Mouse (Mus musculus): ENCODE results near the gene Ptpn12.

Ptpn12 gene

GRCm38 (mm10) chr5:21055820-21056531 lies at the start of gene Ptpn12:
TSS of gene Ptpn12 (minus strand) at chr5:21055911.
- peak; percentile 99 for DNase-seq

- no peak for DNase-seq
These were observed 35.5 kb upstream of the Ptpn12 start for GRCm38 (mm10) chr5:21091179-21091578.

GRCm38 (mm10) chr5:21057217-21057616 lies 1.5 kb upstream of the Ptpn12 start:
- no peak for DNase-seq

- DNase-seq: no peak
These were observed 884 bp upstream of the Ptpn12 start for GRCm38 (mm10) chr5:21056595-21056994.

GRCm38 (mm10) chr5:21055071-21055819 lies 466 bp downstream of the Ptpn12 start:
- peak; percentile 64 for DNase-seq

GRCm38 (mm10) chr5:21054472-21055070 lies 1.1 kb downstream of the Ptpn12 start:
- DNase-seq: peak; percentile 87

GRCm38 (mm10) chr5:21053571-21054307 lies 2.0 kb downstream of the Ptpn12 start:
- DNase-seq: no peak

GRCm38 (mm10) chr5:21052521-21052920 lies 3.2 kb downstream of the Ptpn12 start:
- DNase-seq: no peak

GRCm38 (mm10) chr5:21050770-21051122 lies 5.0 kb downstream of the Ptpn12 start:
- no peak for DNase-seq

- no peak for DNase-seq
These were observed 5.5 kb downstream of the Ptpn12 start for GRCm38 (mm10) chr5:21050061-21050769.

GRCm38 (mm10) chr5:21049006-21049405 lies 6.7 kb downstream of the Ptpn12 start:
- DNase-seq: no peak

GRCm38 (mm10) chr5:21047114-21047513 lies 8.6 kb downstream of the Ptpn12 start:
- DNase-seq: no peak

GRCm38 (mm10) chr5:21046150-21047048 lies 9.3 kb downstream of the Ptpn12 start:
- no peak for DNase-seq

GRCm38 (mm10) chr5:21045462-21045861 lies 10.2 kb downstream of the Ptpn12 start:
- DNase-seq: no peak

- DNase-seq: no peak
These were observed 17.6 kb downstream of the Ptpn12 start for GRCm38 (mm10) chr5:21038100-21038499.

GRCm38 (mm10) chr5:21035689-21036480 lies 19.8 kb downstream of the Ptpn12 start:
- DNase-seq: no peak

- no peak for DNase-seq
These were observed 21.2 kb downstream of the Ptpn12 start for GRCm38 (mm10) chr5:21034388-21034966.

GRCm38 (mm10) chr5:21033382-21034056 lies 22.2 kb downstream of the Ptpn12 start:
- no peak for DNase-seq

- DNase-seq: no peak
These were observed 23.1 kb downstream of the Ptpn12 start for GRCm38 (mm10) chr5:21032626-21033025.

GRCm38 (mm10) chr5:21030226-21030625 lies 25.5 kb downstream of the Ptpn12 start:
- DNase-seq: no peak
